ENCODE assay signal across 10 mouse cellular contexts in the genomic region with DNA sequence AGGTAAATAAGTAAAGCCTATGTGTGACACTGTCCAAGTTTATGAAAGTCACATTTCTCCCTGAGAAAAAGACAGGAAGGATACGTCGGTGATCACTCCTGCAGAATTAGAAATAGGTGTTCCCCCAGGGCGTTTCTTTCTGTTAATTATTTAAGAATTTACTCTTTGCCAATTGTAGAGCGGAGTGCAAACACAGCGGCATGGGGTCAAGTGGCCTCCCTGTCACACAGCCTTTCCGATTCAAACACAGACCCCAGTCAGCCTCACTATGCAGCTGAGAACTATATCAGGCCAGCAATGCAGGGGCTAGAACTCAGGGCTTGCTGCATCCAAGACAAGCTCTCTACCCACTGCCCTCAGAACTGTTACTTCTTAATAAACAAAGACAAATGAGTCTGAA.
"Had no signal": no experiment of that assay in that cellular context is flagged by ENCODE, and none has a peak within 500 bp of the region (broad histone marks: within the 10 kb centered on the region; RNA-seq: fewer than 3 reads in every experiment).

No protein-coding gene starts in this region.

- H3K4me3 ChIP-seq: intestine, embryonic 15.5 days; left cerebral cortex, adult 2 months; limb, embryonic 10.5 days; liver, embryonic 13.5 days; midbrain, embryonic 13.5 days; myocyte; neural tube, embryonic 15.5 days had no signal

- DNase-seq: liver, embryonic 13.5 days; liver, postnatal 0 days had no signal

- H3K36me3 ChIP-seq: intestine, embryonic 15.5 days; limb, embryonic 10.5 days; liver, embryonic 13.5 days; midbrain, embryonic 13.5 days; neural tube, embryonic 15.5 days had no signal

- H3K4me2 ChIP-seq: hindbrain, embryonic 14.5 days; intestine, embryonic 15.5 days; liver, embryonic 13.5 days; midbrain, embryonic 13.5 days; neural tube, embryonic 15.5 days had no signal

- H3K27me3 ChIP-seq: intestine, embryonic 15.5 days; liver, embryonic 13.5 days; midbrain, embryonic 13.5 days; neural tube, embryonic 15.5 days had no signal

- H3K27ac ChIP-seq: hindbrain, embryonic 14.5 days; intestine, embryonic 15.5 days; left cerebral cortex, adult 2 months; limb, embryonic 10.5 days; liver, embryonic 13.5 days; midbrain, embryonic 13.5 days; neural tube, embryonic 15.5 days; stomach, postnatal 0 days had no signal

- H3K9me3 ChIP-seq: intestine, embryonic 15.5 days; limb, embryonic 10.5 days; liver, embryonic 13.5 days; midbrain, embryonic 13.5 days; neural tube, embryonic 15.5 days had no signal

- H3K9ac ChIP-seq: hindbrain, embryonic 14.5 days; intestine, embryonic 15.5 days; liver, embryonic 13.5 days; liver, postnatal 0 days; midbrain, embryonic 13.5 days; neural tube, embryonic 15.5 days had no signal

- ATAC-seq: intestine, embryonic 15.5 days; liver, postnatal 0 days; midbrain, embryonic 13.5 days had no signal
